Mouse (Mus musculus): ENCODE results near the gene Zfp655.
A peak's percentile ranks its signal among the peaks of the same experiment; 100 is the strongest.
"Not testable (repeated sequence)": the region's sequence is repeated elsewhere in the genome, so short reads cannot be mapped to it uniquely, and the experiment has no call there.

Gene Zfp655

DNA sequence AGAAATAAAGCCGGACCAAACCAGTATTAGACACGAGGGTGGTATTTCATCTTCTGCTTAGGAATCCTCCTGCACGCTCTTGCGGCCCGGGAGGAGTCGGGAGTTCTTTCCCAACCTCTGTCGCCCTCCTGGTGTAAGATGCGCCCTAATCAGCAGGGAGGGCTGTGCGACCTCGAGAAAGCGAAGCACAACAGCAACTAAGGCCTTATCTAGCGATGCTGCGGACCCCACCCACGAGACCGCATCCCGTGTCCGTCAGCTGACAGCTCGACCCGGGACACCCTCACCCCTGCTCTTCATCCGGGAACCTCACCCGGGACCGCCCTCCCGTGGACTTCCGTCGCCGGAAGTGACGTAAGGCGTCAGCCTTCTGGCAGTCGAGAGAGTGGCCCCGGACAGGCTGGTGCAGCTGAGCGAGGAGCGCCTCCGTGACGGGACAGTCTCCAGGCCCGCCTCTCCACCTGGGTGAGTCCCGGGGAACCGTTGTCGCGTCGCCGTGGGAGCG lies at the start of gene Zfp655:
Gene Zfp655 (plus strand): TSS at position 349 of the 505 bp plus-strand sequence.
- peak; percentile 97 for DNase-seq (ENCODE audit: low spot score in 2 of 2)

GRCm38 (mm10) chr5:145185244-145185643 lies 46.3 kb upstream of the Zfp655 start:
- DNase-seq (ENCODE audit: low spot score in 2 of 2), result no peak

- DNase-seq (ENCODE audit: low spot score in 2 of 2), result no peak
Measured at GRCm38 (mm10) chr5:145189416-145189815, 42.1 kb upstream of the Zfp655 start.

GRCm38 (mm10) chr5:145190373-145190772 lies 41.1 kb upstream of the Zfp655 start:
- DNase-seq (ENCODE audit: low spot score in 2 of 2), result no peak

- peak; percentile 90 to 91 for DNase-seq (ENCODE audit: low spot score in 2 of 2)
Measured at GRCm38 (mm10) chr5:145190875-145191798, 40.4 kb upstream of the Zfp655 start.

DNA sequence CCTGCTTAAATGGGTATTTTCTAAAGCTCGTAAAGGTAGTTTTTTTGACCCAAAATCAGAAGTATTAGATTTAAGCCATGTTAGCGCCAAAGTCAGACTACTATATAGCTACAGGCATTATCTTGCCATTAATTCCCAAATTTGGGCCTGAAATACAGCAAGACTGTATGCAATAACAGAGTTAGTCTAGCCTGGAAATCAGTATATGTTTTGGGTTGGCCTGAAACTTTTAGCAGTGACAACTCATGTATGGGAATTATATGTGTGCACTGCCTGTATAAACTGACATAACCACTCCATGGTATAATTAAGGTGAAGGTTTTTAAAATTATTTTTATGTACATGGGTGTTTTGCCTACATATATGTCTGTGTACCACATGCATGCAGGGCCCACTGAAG lies 39.6 kb upstream of the Zfp655 start, which contains the start of gene Atp5j2:
Gene Atp5j2 (minus strand): TSS at position 101 of the 400 bp plus-strand sequence.
- DNase-seq (ENCODE audit: low spot score in 2 of 2), result no peak

- no peak for DNase-seq (ENCODE audit: low spot score in 2 of 2)
Measured at GRCm38 (mm10) chr5:145200387-145200786, 31.1 kb upstream of the Zfp655 start.

DNA sequence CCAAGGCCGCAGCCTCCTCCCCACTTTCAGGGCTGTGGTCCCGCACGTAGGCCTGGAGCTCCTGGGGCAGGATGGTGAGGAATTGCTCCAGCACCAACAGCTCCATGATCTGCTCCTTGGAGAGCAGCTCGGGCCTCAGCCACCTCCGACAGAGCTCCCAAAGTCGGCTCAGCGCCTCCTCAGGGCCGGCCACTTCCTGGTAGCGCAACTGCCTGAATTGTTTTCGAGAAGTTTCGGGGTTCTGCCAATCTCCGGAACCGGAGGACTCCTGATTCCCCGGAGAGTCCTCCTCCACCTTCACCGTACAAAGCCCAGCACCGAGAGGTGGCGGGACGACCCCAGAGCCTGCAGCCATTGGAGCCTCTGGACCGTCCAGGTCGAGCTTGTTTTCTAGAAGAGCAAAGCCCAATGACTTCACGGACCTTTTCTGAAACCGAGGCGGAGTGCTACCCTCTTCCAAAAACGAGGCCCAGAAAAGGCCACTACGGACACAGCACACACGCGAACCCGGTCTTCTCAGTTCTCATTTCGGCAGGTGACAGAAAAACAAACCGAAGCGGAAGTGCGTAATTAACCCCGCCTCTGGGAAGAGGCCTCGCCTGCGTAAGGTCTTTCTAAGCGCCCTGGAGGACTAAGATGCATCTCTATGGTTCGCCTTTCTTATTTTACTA lies 30.1 kb upstream of the Zfp655 start, which contains the start of gene Zkscan14:
Gene Zkscan14 (minus strand): TSS at position 548 of the 671 bp plus-strand sequence.
- peak; percentile 85 to 88 for DNase-seq (ENCODE audit: low spot score in 2 of 2)

GRCm38 (mm10) chr5:145202446-145202845 lies 29.1 kb upstream of the Zfp655 start:
- no peak for DNase-seq (ENCODE audit: low spot score in 2 of 2)

DNA sequence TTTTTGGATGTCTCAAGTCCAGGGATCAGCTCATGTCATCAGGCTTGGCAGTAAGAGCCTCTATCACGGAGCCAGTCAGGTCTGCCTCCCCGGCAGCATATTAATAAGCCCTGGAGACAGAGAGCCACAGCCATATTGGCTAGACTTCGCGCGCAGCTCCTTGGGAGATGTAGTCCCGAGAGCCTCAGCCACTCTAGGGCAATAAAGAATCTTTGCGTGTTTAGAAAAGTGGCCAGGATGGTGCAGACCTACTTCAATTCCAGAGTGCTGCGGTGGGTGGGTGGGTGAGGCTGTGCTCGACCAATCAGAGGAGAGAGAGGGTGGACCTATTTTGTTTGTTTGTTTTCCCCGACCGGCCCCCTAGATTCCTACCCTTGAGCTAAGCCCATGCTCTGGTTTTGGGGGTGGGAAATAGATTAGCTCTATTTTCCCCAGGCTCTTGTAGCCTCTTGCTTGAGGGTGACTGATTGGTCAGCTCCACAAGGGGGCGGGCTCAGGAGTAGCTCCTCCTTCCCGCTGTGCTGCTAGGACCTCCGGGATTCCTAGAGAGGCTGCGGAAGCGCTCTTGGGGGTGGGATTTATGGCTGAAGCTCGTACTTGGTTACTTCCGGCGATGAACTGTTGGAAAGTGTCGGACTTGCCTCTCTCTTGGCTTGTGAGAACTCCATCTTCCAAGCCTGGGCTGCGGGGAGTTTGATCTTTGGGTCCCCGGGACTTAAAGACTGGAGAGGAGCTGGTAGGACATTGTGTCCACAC lies 27.4 kb upstream of the Zfp655 start, which contains the start of gene Zkscan5:
Gene Zkscan5 (plus strand): TSS at position 627 of the 756 bp plus-strand sequence.
- peak; percentile 97 for DNase-seq (ENCODE audit: low spot score in 2 of 2)

DNA sequence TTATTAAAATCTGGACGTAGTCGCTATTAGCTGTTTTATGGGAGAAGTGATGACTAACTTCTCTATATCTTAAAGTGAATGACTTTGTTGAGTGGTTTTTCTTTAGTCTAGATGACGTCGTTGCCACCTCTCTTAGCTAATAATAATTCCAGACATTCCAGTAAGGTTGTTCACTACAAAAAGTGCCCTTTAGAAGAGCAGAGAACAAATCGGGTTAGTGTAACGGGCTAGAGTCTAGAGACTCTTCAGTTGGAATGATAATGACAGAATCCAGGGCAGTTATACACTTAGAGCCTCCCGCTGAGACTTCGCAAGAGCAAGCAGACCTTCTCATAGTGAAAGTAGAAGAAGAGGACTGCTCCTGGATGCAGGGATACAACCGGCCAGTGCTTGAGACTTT lies 26.5 kb upstream of the Zfp655 start:
- DNase-seq (ENCODE audit: low spot score in 2 of 2), result no peak

GRCm38 (mm10) chr5:145207385-145207784 lies 24.1 kb upstream of the Zfp655 start:
- DNase-seq (ENCODE audit: low spot score in 2 of 2), result no peak

DNA sequence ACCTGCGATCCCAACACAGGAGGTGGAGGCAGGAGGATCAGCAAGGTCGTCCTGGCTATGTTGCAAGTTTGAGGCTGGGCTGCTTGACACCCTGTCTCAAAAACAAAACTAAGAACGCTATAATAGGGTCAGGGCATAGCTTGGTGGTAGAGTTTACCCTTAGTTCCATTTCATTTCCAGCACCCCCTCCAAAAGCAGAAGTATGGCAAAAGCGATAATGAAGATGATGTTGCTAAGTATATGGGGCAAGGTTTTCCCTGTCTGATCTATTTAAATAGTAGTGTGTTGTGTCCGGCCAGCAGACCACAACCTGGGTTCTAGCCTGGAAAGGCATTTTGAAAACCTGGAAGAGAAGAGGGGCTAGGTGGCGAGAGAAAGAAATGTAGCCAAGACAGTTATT lies 23.6 kb upstream of the Zfp655 start:
- no peak for DNase-seq (ENCODE audit: low spot score in 2 of 2)

GRCm38 (mm10) chr5:145208391-145208790 lies 23.1 kb upstream of the Zfp655 start:
- DNase-seq (ENCODE audit: low spot score in 2 of 2), result not testable (repeated sequence)

- no peak for DNase-seq (ENCODE audit: low spot score in 2 of 2)
Measured at GRCm38 (mm10) chr5:145211340-145211739, 20.2 kb upstream of the Zfp655 start.

GRCm38 (mm10) chr5:145212216-145212615 lies 19.3 kb upstream of the Zfp655 start:
- DNase-seq (ENCODE audit: low spot score in 2 of 2), result no peak

DNA sequence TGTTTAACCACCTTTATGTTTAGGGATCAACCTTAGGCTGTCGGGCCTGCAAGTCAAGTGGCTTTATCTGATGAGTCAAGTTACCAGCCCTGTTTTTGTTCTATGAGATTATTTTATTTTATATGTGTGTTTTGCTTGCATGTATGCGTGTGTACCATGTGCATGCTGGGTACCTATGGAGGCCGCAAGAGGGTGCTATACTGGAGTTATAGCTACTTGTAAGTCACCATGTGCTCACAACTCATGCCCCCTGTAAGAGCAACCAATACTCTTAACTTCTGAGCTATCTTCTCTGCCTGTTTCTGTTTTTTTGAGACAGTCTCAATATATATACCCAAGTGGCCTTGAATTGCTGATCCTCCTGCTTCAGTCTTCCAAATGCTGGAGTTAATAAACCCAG lies 18.0 kb upstream of the Zfp655 start:
- DNase-seq (ENCODE audit: low spot score in 2 of 2), result no peak

GRCm38 (mm10) chr5:145214679-145215078 lies 16.8 kb upstream of the Zfp655 start:
- DNase-seq (ENCODE audit: low spot score in 2 of 2), result no peak

DNA sequence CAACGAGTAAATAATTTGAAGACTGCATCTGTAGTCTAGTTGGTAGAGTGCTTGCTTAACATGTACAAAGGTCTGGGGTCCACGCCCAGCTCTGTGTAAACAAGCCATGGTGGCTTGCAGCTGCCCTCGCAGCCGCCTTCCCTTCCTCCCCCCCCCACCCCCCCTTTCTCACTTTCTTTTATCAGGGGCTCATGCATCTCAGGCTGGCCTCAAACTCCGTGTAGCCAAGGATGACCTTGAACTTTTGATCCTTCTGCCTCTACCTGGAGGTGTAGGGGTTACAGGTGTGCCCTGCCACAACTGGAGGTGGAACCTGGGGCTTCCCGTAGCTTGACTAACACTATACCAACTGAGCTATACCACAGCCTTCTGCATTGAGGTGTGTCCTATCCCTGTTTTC lies 13.8 kb upstream of the Zfp655 start:
- DNase-seq (ENCODE audit: low spot score in 2 of 2), result no peak

DNA sequence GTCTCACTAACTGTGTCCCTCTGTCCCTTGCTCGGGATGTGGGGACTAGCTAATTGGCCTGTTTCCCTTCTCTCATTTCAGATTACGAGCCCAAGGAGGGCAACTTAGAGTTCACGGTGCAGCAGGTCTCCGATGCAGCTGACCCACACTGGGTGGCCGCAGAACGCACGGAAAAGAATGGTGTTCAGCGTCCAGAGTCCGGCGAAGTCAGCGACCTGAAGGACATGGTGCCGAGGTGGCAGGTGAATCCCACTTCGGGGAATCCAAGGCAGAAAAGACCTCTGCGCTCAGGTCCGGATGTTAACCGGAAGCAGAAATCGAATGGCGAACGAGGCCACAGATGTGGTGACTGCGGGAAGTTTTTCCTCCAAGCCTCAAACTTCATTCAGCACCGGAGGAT lies 13.3 kb upstream of the Zfp655 start:
- no peak for DNase-seq (ENCODE audit: low spot score in 2 of 2)

GRCm38 (mm10) chr5:145218671-145219070 lies 12.8 kb upstream of the Zfp655 start:
- DNase-seq (ENCODE audit: low spot score in 2 of 2), result no peak

DNA sequence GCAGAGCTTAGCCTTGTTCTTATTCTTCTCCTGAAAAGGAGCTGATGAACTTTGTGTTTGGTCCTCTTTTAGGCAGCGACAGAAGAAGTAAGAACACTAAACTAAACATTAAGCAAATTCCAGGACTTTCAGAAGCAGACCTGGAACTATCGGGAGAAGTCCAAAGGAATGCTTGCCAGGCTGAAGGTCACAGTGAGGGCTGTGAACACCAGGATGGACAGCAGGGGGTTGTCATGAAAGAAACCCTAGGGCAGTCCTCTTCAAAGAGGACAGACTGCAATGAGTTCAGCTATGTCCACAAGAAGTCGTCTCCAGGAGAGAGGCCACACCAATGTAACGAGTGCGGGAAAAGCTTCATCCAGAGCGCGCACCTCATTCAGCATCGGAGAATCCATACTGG lies 11.5 kb upstream of the Zfp655 start:
- DNase-seq (ENCODE audit: low spot score in 2 of 2), result no peak
